Mouse (Mus musculus) midbrain, embryonic 13.5 days (tissue): ENCODE results near the gene Twnk. TPM values are rescaled to one million over a fixed set of nuclear protein-coding genes. Genes with fewer than 3 reads are reported as not detected.
A peak's percentile ranks its signal among the peaks of the same experiment; 100 is the strongest.

ENCODE experiments used
- ATAC-seq: fragments of 200-750 bp; cut with Nextera tagmentation; 2 replicates; pipeline ENCODE4 v1.8.0; 2017; ENCODE audit warnings: mild to moderate bottlenecking, moderate TSS enrichment, moderate library complexity
- H3K27ac ChIP-seq: fragments of 300-500 bp; sonication (generic); 2 replicates; pipeline ENCODE4 v1.5.1; 2015; ENCODE audit warnings: inconsistent platforms, mild to moderate bottlenecking, moderate library complexity
- H3K27me3 ChIP-seq: fragments of 300-500 bp; sonication (generic); 2 replicates; pipeline ENCODE4 v1.6.1; 2015; ENCODE audit warnings: mild to moderate bottlenecking, inconsistent platforms
- H3K36me3 ChIP-seq: fragments of 300-500 bp; sonication (generic); 2 replicates; pipeline ENCODE4 v1.6.1; 2015; ENCODE audit warnings: mild to moderate bottlenecking, inconsistent platforms
- H3K4me1 ChIP-seq: fragments of 300-500 bp; sonication (generic); replicated peaks from 2 replicates; pipeline ENCODE4 v1.6.1; 2015; ENCODE audit warnings: inconsistent platforms
- H3K4me2 ChIP-seq: fragments of 300-500 bp; sonication (generic); replicated peaks from 2 replicates; pipeline ENCODE4 v1.6.1; 2015; ENCODE audit warnings: moderate library complexity, mild to moderate bottlenecking, inconsistent platforms
- H3K4me3 ChIP-seq: fragments of 300-500 bp; sonication (generic); replicated peaks from 2 replicates; pipeline ENCODE4 v1.5.1; 2015; ENCODE audit warnings: mild to moderate bottlenecking, inconsistent platforms
- H3K9ac ChIP-seq: fragments of 300-500 bp; sonication (generic); replicated peaks from 2 replicates; pipeline ENCODE4 v1.6.1; 2015; ENCODE audit warnings: mild to moderate bottlenecking, inconsistent platforms
- H3K9me3 ChIP-seq: fragments of 300-500 bp; sonication (generic); 2 replicates; pipeline ENCODE4 v1.6.1; 2016; ENCODE audit warnings: mild to moderate bottlenecking, inconsistent platforms
- WGBS: fragments of 180-500 bp; shearing (Covaris S2); methylation state at CpG from one replicate; pipeline ENCODE4 v1.1.7; 2015; 5-methylcytosine and 5-hydroxymethylcytosine counted together
- polyA plus RNA-seq: library from polyadenylated mRNA; unstranded; fragments of >200 nt; fragmentation: Nextera tagmentation; extraction: Ambion mirVana; gene quantifications from 2 replicates; pipeline ENCODE4 v1.2.1, GENCODE M21; 2015

Twnk gene
- polyA plus RNA-seq, 1 experiment from 2014 or later = 19.2 TPM

DNA sequence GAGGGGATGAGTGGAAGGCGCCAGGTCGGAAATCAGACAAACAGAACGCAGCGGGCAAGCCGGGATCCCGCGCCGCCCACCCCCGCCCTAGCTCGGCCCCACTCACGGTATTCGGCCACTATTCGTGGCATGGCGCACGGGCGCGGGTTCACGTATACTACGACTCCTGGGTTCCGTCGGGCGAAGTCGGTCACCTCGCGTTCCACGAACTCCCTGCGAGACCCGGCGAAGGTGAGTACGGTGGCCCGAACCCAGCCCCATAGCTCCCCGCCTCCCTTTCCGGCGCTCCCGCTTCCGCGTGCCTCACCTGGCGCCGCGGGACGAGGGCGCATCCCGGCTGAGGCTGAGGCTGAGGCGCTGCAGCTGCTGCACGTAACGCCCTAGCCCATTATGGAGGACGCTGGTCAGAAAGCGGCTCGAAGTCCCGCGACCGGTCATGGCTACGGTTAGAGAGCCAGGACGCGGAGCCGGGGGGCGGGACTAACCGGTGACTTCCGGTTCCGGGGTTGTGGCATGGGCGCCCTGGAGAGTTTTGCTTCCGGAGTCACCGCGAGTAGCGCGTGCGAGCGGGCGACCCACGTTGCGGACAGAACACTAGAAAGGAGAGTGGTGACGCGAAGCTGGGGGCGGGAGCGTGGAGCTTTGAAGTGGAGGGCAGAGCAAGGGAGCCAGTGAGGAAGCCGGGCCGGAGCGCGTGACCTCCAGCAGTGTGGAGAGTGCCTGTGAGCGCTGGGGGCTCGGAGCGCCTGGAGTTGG is 672 bp downstream of the Twnk start, which contains the start of gene Mrpl43:
Mrpl43 (minus strand) TSS at position 486 of the 756 bp plus-strand sequence.
- H3K9ac ChIP-seq = peak within 1 kb of the TSS; percentile 82
- H3K36me3 ChIP-seq = peaks cover 54% of the 10 kb centered on the region
- peak within 1 kb of the TSS; percentile 79 for H3K27ac ChIP-seq
- under 1% methylated on average over 82 of the region's 82 CpGs for WGBS
- peaks cover 34% of the 10 kb centered on the region for H3K4me1 ChIP-seq
- peak within 1 kb of the TSS; percentile 98 for H3K4me2 ChIP-seq
- peak within 1 kb of the TSS; percentile 98 for H3K4me3 ChIP-seq
- no peaks in the 10 kb centered on the region for H3K27me3 ChIP-seq
- ATAC-seq = peak; percentile 95
- no peaks in the 10 kb centered on the region for H3K9me3 ChIP-seq

DNA sequence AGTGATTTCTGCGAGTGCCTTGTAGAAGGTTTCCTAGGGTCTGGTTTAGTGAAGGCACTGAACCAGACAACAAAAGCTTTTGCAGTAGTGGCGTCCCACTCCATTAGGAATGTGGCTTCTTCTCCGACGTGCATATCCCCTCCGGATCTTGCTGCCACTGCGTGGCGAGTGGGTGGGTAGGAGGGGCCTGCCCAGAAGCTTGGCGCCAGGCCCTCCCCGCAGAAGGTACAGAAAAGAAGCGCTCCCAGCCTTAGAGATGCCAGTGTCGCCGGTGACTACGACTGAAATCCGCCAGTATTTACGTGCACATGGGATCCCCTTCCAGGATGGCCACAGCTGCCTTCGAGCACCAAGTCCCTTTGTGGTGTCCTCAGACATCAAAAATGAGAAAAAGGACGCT is 1.6 kb downstream of the Twnk start:
- peak overlapping the region; percentile 98 for H3K4me2 ChIP-seq
- H3K4me1 ChIP-seq = peaks cover 34% of the 10 kb centered on the region
- H3K4me3 ChIP-seq = peak overlapping the region; percentile 98
- H3K9ac ChIP-seq = peak overlapping the region; percentile 82
- no peaks in the 10 kb centered on the region for H3K27me3 ChIP-seq
- H3K27ac ChIP-seq = peak overlapping the region; percentile 79
- peak; percentile 2; the same call in 1 of the 2 replicates for ATAC-seq
- H3K9me3 ChIP-seq = no peaks in the 10 kb centered on the region
- peaks cover 53% of the 10 kb centered on the region for H3K36me3 ChIP-seq
- 51% methylated on average over 17 of the region's 17 CpGs for WGBS

DNA sequence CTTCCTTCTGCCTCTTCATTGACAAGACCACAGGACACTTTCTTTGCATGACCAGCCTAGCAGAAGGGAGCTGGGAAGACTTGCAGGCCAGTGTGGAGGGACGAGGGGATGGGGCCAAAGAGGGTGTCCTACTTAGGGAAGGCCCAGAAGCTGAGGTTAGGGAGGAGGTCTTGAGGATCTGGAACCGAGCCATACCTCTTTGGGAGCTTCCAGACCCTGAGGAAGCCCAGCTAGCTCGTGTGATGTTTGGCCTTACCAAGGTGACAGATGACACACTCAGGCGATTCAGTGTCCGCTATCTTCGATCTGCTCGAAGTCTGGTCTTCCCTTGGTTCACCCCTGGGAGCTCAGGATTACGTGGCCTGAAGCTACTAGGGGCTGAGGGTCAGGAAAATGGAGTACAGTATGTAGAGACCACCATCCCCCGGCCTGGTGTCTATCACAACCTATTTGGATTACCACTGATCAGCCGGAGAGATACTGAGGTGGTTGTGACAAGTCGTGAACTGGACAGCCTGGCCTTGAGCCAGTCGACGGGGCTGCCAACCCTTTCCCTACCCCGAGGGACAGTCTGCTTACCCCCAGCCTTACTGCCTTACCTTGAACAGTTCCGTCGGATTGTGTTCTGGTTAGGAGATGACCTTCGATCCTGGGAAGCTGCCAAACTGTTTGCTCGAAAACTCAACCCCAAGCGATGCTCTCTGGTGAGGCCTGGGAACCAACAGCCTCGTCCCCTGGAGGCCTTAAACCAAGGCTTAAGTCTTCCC is 2.1 kb downstream of the Twnk start:
- no peaks in the 10 kb centered on the region for H3K9me3 ChIP-seq
- no peak for ATAC-seq
- peak overlapping the region; percentile 98 for H3K4me2 ChIP-seq
- no peak overlapping the region for H3K27ac ChIP-seq
- peak overlapping the region; percentile 82; the same call in 1 of the 2 replicates for H3K9ac ChIP-seq
- peaks cover 48% of the 10 kb centered on the region for H3K36me3 ChIP-seq
- H3K27me3 ChIP-seq = no peaks in the 10 kb centered on the region
- WGBS = 95% methylated on average over 20 of the region's 20 CpGs
- H3K4me3 ChIP-seq = peak overlapping the region; percentile 98
- H3K4me1 ChIP-seq = peaks cover 39% of the 10 kb centered on the region

GRCm38 (mm10) chr19:45010646-45011045 is 5.2 kb downstream of the Twnk start:
- no peak overlapping the region for H3K9ac ChIP-seq
- H3K27me3 ChIP-seq = no peaks in the 10 kb centered on the region
- no peak overlapping the region for H3K4me3 ChIP-seq
- no peak for ATAC-seq
- no peaks in the 10 kb centered on the region for H3K9me3 ChIP-seq
- no peak overlapping the region for H3K27ac ChIP-seq
- 93% methylated on average over 4 of the region's 4 CpGs for WGBS
- H3K4me2 ChIP-seq = no peak overlapping the region
- peaks cover 31% of the 10 kb centered on the region for H3K36me3 ChIP-seq
- peaks cover 46% of the 10 kb centered on the region for H3K4me1 ChIP-seq

- H3K27ac ChIP-seq = peak overlapping the region; percentile 72
- peaks cover 31% of the 10 kb centered on the region for H3K36me3 ChIP-seq
- H3K9me3 ChIP-seq = no peaks in the 10 kb centered on the region
- no peak overlapping the region; the same call in 1 of the 2 replicates for H3K9ac ChIP-seq
- no peaks in the 10 kb centered on the region for H3K27me3 ChIP-seq
- peaks cover 54% of the 10 kb centered on the region for H3K4me1 ChIP-seq
- no peak overlapping the region for H3K4me2 ChIP-seq
- no peak for ATAC-seq
- no peak overlapping the region for H3K4me3 ChIP-seq
- WGBS = 89% methylated on average over 8 of the region's 8 CpGs
Observed at GRCm38 (mm10) chr19:45012219-45012618, 6.8 kb downstream of the Twnk start.

DNA sequence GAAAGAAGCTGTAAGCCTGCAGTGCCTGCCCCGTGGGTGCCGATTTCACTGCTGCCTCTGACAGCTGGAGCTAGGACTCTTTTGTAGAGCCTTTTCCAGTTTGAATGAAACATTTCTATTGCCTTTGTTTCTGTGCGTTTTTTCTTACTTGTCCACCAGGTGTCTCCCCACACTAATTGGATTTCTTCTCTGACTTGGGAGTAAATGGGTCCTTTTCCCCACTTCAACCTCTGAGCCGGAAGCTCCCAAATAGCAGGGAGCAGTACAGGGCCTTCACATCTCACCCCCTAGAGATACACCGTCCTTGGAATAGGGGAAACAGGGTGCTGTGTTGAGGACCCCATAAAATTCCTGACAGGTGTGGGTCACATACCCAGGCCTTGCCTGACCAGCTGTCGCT is 7.2 kb downstream of the Twnk start:
- WGBS = 34% methylated on average over 6 of the region's 6 CpGs
- Histone ChIP-seq H3K27ac (peak overlapping the region; percentile 72), H3K9ac (no peak overlapping the region; the same call in 1 of the 2 replicates), H3K4me1 (peaks cover 53% of the 10 kb centered on the region), H3K36me3 (peaks cover 31% of the 10 kb centered on the region), H3K4me2 (no peak overlapping the region), H3K9me3 (no peaks in the 10 kb centered on the region), H3K4me3 (no peak overlapping the region), H3K27me3 (no peaks in the 10 kb centered on the region)
- ATAC-seq = no peak

GRCm38 (mm10) chr19:45013581-45014225 is 8.2 kb downstream of the Twnk start:
- H3K9ac ChIP-seq = no peak overlapping the region
- H3K4me1 ChIP-seq = peaks cover 46% of the 10 kb centered on the region
- no peaks in the 10 kb centered on the region for H3K9me3 ChIP-seq
- peaks cover 25% of the 10 kb centered on the region for H3K36me3 ChIP-seq
- ATAC-seq = no peak
- no peak overlapping the region for H3K27ac ChIP-seq
- 73% methylated on average over 6 of the region's 6 CpGs for WGBS
- no peak overlapping the region for H3K4me3 ChIP-seq
- no peaks in the 10 kb centered on the region for H3K27me3 ChIP-seq
- H3K4me2 ChIP-seq = no peak overlapping the region

- Histone ChIP-seq H3K9me3 (no peaks in the 10 kb centered on the region), H3K4me3 (peak within 1 kb of the TSS; percentile 59), H3K27me3 (no peaks in the 10 kb centered on the region), H3K4me2 (peak within 1 kb of the TSS; percentile 78), H3K27ac (peak within 1 kb of the TSS; percentile 97), H3K36me3 (peaks cover 23% of the 10 kb centered on the region), H3K4me1 (peaks cover 53% of the 10 kb centered on the region), H3K9ac (peak within 1 kb of the TSS; percentile 54)
- ATAC-seq = no peak
- WGBS = 17% methylated on average over 10 of the region's 10 CpGs
Observed at GRCm38 (mm10) chr19:45014335-45014971, 9.0 kb downstream of the Twnk start, which contains the start of gene Lzts2. Gene Lzts2 (plus strand): TSS chr19:45014414.

GRCm38 (mm10) chr19:45014981-45015402 is 9.5 kb downstream of the Twnk start:
- H3K36me3 ChIP-seq = peaks cover 20% of the 10 kb centered on the region
- H3K9ac ChIP-seq = peak overlapping the region; percentile 54
- H3K27me3 ChIP-seq = no peaks in the 10 kb centered on the region
- peak overlapping the region; percentile 78 for H3K4me2 ChIP-seq
- peak overlapping the region; percentile 59 for H3K4me3 ChIP-seq
- WGBS = under 1% methylated on average over 25 of the region's 25 CpGs
- no peak for ATAC-seq
- peaks cover 58% of the 10 kb centered on the region for H3K4me1 ChIP-seq
- peak overlapping the region; percentile 97 for H3K27ac ChIP-seq
- H3K9me3 ChIP-seq = no peaks in the 10 kb centered on the region

- Histone ChIP-seq H3K9me3 (no peaks in the 10 kb centered on the region), H3K4me3 (peak overlapping the region; percentile 59), H3K27ac (peak overlapping the region; percentile 97), H3K4me1 (peaks cover 65% of the 10 kb centered on the region), H3K4me2 (peak overlapping the region; percentile 78), H3K36me3 (peaks cover 13% of the 10 kb centered on the region), H3K9ac (peak overlapping the region; percentile 54), H3K27me3 (no peaks in the 10 kb centered on the region)
- under 1% methylated on average over 34 of the region's 34 CpGs for WGBS
- peak; percentile 19 for ATAC-seq
Observed at GRCm38 (mm10) chr19:45015518-45016281, 10.2 kb downstream of the Twnk start.
